ENCODE assay signal across 27 mouse cellular contexts in genomic region chr9:66664561-66664960, GRCm38 (mm10). TPM values are rescaled to one million over a fixed set of nuclear protein-coding genes. Genes with fewer than 3 reads are reported as not detected.
DNase-seq lines count a peak whose midpoint lies in the region; TF ChIP-seq lines count a peak whose summit lies in the region.
"Had no signal": no experiment of that assay in that cellular context is flagged by ENCODE, and none has a peak within 500 bp of the region (broad histone marks: within the 10 kb centered on the region; RNA-seq: fewer than 3 reads in every experiment).

No protein-coding gene starts in this region.

- no peaks in the 10 kb centered on the region for H3K27me3 ChIP-seq in testis, adult 2 months (ENCODE audit: control insufficient read depth, insufficient read depth, low read length)
- H3K27me3 ChIP-seq: neural tube, embryonic 15.5 days; stomach, embryonic 15.5 days had no signal

- TF ChIP-seq CTCF in gastrocnemius, adult 2 months (IDR thresholded peaks at IDR 0.05), result peak; percentile 26; the same call in 1 of the 2 replicates
- TF ChIP-seq CTCF in left cerebral cortex, adult 2 months (IDR thresholded peaks at IDR 0.05), result peak; percentile 27
- peak; percentile 26; the same call in 1 of the 2 replicates for TF ChIP-seq CTCF in testis, adult 2 months (IDR thresholded peaks at IDR 0.05; ENCODE audit: control insufficient read depth, insufficient read depth, insufficient replicate concordance, low read depth, low read length)

- no peak for DNase-seq in gastrocnemius, adult 2 months
- DNase-seq in gastrocnemius, postnatal 25 days, result no peak
- no peak for DNase-seq in left cerebral cortex, adult 2 months (ENCODE audit: extremely low spot score in 1 of 2, low spot score in 2 of 2)
- DNase-seq in left cerebral cortex, postnatal 10 days (ENCODE audit: extremely low spot score in 1 of 2, low spot score in 2 of 2), result no peak
- DNase-seq in testis, postnatal 14 days (ENCODE audit: low spot score), result no peak
- no peak for DNase-seq in urinary bladder, adult 18-20 months (ENCODE audit: low spot score in 2 of 2)
- DNase-seq in urinary bladder, postnatal 14 days (ENCODE audit: low spot score), result no peak
- DNase-seq: adrenal gland, postnatal 36 days; cerebellum, adult 11-12 months; cerebellum, postnatal 10 days; forebrain, postnatal 0 days; gastrocnemius, postnatal 36 days; heart, postnatal 4 days; kidney, postnatal 4 days; layer of hippocampus, adult 9-11 months; lung, adult 2 months; right cerebral cortex, adult 18-20 months had no signal

- intact Hi-C loops in gastrocnemius, adult 2 months (cut with DNase I), result no loop called here
- intact Hi-C loops in left cerebral cortex, adult 2 months (cut with DNase I), result no loop called here
- intact Hi-C loops in left cerebral cortex, postnatal 10 days (cut with DNase I), result no loop called here

- no peak overlapping the region for H3K4me3 ChIP-seq in gastrocnemius, adult 2 months
- H3K4me3 ChIP-seq in left cerebral cortex, adult 2 months, result no peak overlapping the region
- H3K4me3 ChIP-seq in testis, adult 2 months (ENCODE audit: control insufficient read depth, low read depth, low read length), result no peak overlapping the region
- H3K4me3 ChIP-seq: forebrain, embryonic 10.5 days; limb, embryonic 10.5 days; midbrain, embryonic 10.5 days; neural tube, embryonic 15.5 days; stomach, embryonic 15.5 days had no signal

- no peaks in the 10 kb centered on the region for H3K36me3 ChIP-seq in testis, adult 2 months (ENCODE audit: control insufficient read depth, insufficient read depth, low read length)
- H3K36me3 ChIP-seq: forebrain, embryonic 10.5 days; G1E; limb, embryonic 10.5 days; midbrain, embryonic 10.5 days; neural tube, embryonic 15.5 days; stomach, embryonic 15.5 days had no signal

- no peak for TF ChIP-seq POLR2A in testis, adult 2 months (IDR thresholded peaks at IDR 0.05; ENCODE audit: control insufficient read depth, low read depth, low read length)

- H3K27ac ChIP-seq in gastrocnemius, adult 2 months, result no peak overlapping the region
- H3K27ac ChIP-seq in left cerebral cortex, adult 2 months, result no peak overlapping the region
- no peak overlapping the region for H3K27ac ChIP-seq in testis, adult 2 months (ENCODE audit: control insufficient read depth, insufficient read depth, low read depth, low read length)
- H3K27ac ChIP-seq: forebrain, embryonic 10.5 days; hindbrain, embryonic 14.5 days; limb, embryonic 10.5 days; macrophage; midbrain, embryonic 10.5 days; neural tube, embryonic 15.5 days; stomach, embryonic 15.5 days had no signal

- peaks cover 6% of the 10 kb centered on the region for H3K4me1 ChIP-seq in testis, adult 2 months (ENCODE audit: control insufficient read depth, insufficient read depth, low read length)
- H3K4me1 ChIP-seq: neural tube, embryonic 15.5 days; stomach, embryonic 15.5 days had no signal

RNA-seq across cellular contexts. Expression of gene Car12, which starts 48.9 kb away (rescaled TPM):
- under 1 TPM; 0.10 to 0.14 TPM for total RNA-seq in gastrocnemius, adult 2 months (2021)
- under 1 TPM; 0.08 to 0.19 TPM for total RNA-seq in gastrocnemius, postnatal 25 days (2021)
- 10 to 100 TPM; 17.4 to 19.2 TPM for total RNA-seq in left cerebral cortex, adult 2 months (2021)
- 1 to 10 TPM; 1.8 to 3.0 TPM for total RNA-seq in left cerebral cortex, postnatal 10 days (2021)
- 1.5 and 1.9 TPM in 2 replicates for polyA plus RNA-seq in testis, adult 2 months (2012; rRNA removed)
- total RNA-seq: liver, adult 2 months had no signal
- polyA plus RNA-seq: G1E; liver, adult 2 months had no signal

Comparison
In these comparisons a context has a peak if more than half of its experiments do, and no peak if none do; other contexts are left out.
1. RNA of gene Car12, which starts 48.9 kb away (total RNA-seq): 17.4 to 19.2 TPM in left cerebral cortex, adult 2 months; 1.8 to 3.0 TPM in left cerebral cortex, postnatal 10 days, 0.08 to 0.19 TPM in gastrocnemius, postnatal 25 days and 0.10 to 0.14 TPM in gastrocnemius, adult 2 months; every median in the first group is over 4 times any median in the second.
2. Peak in every context shown above with its lines, with median percentiles within 50 percentile points of each other: CTCF ChIP-seq.